Mouse (Mus musculus) hindbrain, embryonic 11.5 days (tissue): Measurements from ENCODE around the gene Eid2b. TPM values are rescaled to one million over a fixed set of nuclear protein-coding genes. Genes with fewer than 3 reads are reported as not detected.
"Not testable (repeated sequence)": the region's sequence is repeated elsewhere in the genome, so short reads cannot be mapped to it uniquely, and the experiment has no call there.

Experiments
- ATAC-seq: fragments of 200-750 bp; cut with Nextera tagmentation; 2 replicates; pipeline ENCODE4 v1.8.0; 2017; ENCODE audit warnings: mild to moderate bottlenecking, moderate TSS enrichment, moderate library complexity; ENCODE audit not compliant: low FRiP score
- DNase-seq: peaks from one replicate; pipeline ENCODE4 v3.0.0-alpha.2; 2015; ENCODE audit warnings: low spot score
- H3K27ac ChIP-seq: fragments of 300-500 bp; sonication (generic); 2 replicates; pipeline ENCODE4 v1.5.1; 2014; ENCODE audit warnings: mild to moderate bottlenecking, low read depth, low read length
- H3K27me3 ChIP-seq: fragments of 300-500 bp; sonication (generic); 2 replicates; pipeline ENCODE4 v1.6.1; 2014; ENCODE audit warnings: mild to moderate bottlenecking, low read length, moderate library complexity, mixed read lengths; ENCODE audit not compliant: control insufficient read depth, insufficient read depth
- H3K36me3 ChIP-seq: fragments of 300-500 bp; sonication (generic); 2 replicates; pipeline ENCODE4 v1.6.1; 2014; ENCODE audit warnings: mild to moderate bottlenecking, low read length, moderate library complexity, mixed read lengths; ENCODE audit not compliant: control insufficient read depth, insufficient read depth
- H3K4me1 ChIP-seq: fragments of 300-500 bp; sonication (generic); replicated peaks from 2 replicates; pipeline ENCODE4 v1.6.1; 2014; ENCODE audit warnings: low read length, mixed read lengths; ENCODE audit not compliant: control insufficient read depth, insufficient read depth
- H3K4me2 ChIP-seq: fragments of 300-500 bp; sonication (generic); replicated peaks from 2 replicates; pipeline ENCODE4 v1.6.1; 2014; ENCODE audit warnings: mild to moderate bottlenecking, low read depth, low read length
- H3K4me3 ChIP-seq: fragments of 300-500 bp; sonication (generic); 2 replicates; pipeline ENCODE4 v1.5.1; 2014; ENCODE audit warnings: low read depth, low read length
- H3K9ac ChIP-seq: fragments of 300-500 bp; sonication (generic); 2 replicates; pipeline ENCODE4 v1.6.1; 2014; ENCODE audit warnings: low read depth, low read length
- H3K9me3 ChIP-seq: fragments of 300-500 bp; sonication (generic); 2 replicates; pipeline ENCODE4 v1.6.1; 2016; ENCODE audit warnings: low read length; ENCODE audit not compliant: control insufficient read depth
- WGBS: fragments of 180-500 bp; shearing (Covaris S2); extraction: QIAGEN DNeasy Blood & Tissue Kit; methylation state at CpG from one replicate; pipeline ENCODE4 v1.1.7; 2014; 5-methylcytosine and 5-hydroxymethylcytosine counted together
- polyA plus RNA-seq: library from polyadenylated mRNA; unstranded; fragments of >200 nt; fragmentation: Nextera tagmentation; extraction: Ambion mirVana; gene quantifications from 2 replicates; pipeline ENCODE4 v1.2.1, GENCODE M21; 2014

Eid2b gene
- polyA plus RNA-seq = 17.4 and 19.0 TPM in 2 replicates

DNA sequence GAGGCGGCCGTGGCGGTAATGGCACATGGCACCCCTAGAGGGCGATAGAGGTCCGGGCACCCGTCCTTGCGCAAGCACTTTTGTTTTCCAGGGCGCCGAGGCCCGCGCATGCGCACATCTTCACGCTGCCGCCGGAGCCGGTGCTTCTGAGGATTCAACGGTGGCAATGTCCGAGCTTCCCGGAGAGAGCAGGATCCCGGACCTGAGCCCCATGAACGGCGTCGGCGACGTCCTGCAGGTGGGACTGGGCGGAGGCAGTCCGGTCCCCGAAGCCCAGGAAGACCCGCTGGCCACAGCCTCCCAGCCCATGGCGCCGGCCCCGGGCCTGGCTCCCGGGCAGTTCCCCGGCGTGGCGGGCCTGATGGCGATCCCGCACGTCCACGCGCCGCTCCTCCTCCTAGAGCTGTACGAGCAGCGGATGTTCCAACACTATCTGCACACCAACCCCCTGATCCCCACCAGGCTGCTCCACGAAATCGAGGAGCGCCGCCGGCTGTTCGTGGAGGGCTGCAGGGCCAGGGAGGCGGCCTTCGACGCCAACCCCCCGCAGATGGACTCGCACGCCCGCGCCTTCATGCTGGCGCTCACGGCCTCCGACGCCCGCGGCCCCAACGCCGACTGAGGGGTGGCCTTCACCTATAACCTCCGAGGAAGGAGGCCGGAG lies at the start of gene Eid2b:
Eid2b (plus strand) TSS at position 125 of the 664 bp plus-strand sequence.
- H3K4me2 ChIP-seq = peak within 1 kb of the TSS; percentile 81
- peaks cover 3% of the 10 kb centered on the region; the same call in 1 of the 2 replicates for H3K4me1 ChIP-seq
- peak; percentile 87 for ATAC-seq
- H3K9ac ChIP-seq = peak within 1 kb of the TSS; percentile 94
- peak; percentile 98 for DNase-seq
- 3% methylated on average over 64 of the region's 68 CpGs for WGBS
- H3K27ac ChIP-seq = peak within 1 kb of the TSS; percentile 78; the same call in 1 of the 2 replicates
- peak within 1 kb of the TSS; percentile 58 for H3K4me3 ChIP-seq
- no peaks in the 10 kb centered on the region for H3K36me3 ChIP-seq
- H3K27me3 ChIP-seq = no peaks in the 10 kb centered on the region
- H3K9me3 ChIP-seq = no peaks in the 10 kb centered on the region

DNA sequence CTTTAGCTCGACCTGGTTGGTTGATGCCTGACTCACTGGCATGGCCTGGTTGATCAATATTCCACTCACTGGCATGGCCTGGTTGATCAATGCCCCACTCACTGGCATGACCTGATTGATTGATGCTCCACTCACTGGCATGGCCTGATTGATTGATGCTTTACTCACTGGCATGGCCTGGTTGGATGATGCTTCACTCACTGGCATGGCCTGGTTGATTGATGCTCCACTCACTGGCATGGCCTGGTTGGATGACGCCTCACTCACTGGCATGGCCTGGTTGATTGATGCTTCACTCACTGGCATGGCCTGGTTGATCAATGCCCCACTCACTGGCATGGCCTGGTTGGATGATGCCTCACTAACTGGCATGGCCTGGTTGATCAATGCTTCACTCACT lies 33.6 kb upstream of the Eid2b start:
- not testable (repeated sequence) for H3K36me3 ChIP-seq, H3K4me2 ChIP-seq, H3K4me3 ChIP-seq, H3K9ac ChIP-seq, ATAC-seq, DNase-seq, H3K27ac ChIP-seq, H3K4me1 ChIP-seq, H3K27me3 ChIP-seq, H3K9me3 ChIP-seq
- WGBS = 80% methylated on average over 2 of the region's 2 CpGs

DNA sequence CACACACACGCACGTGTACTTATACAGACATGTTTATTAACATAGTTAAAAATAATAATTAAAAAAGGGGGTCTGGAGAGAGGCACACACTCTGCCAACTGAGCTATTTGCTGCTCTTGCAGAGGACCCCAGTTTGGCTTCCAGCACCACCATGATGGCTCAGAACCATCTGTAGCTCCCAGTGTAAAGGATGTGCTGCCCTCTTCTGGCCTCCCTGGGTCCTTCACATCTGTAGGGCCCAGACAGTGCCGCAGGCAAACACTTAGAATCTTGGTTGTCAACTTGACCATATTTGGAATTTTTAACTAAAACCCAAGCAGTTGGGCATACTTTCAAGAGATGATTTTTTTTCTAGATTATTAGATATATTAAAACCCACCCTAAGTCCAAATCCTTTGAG lies 28.6 kb upstream of the Eid2b start:
- H3K27me3 ChIP-seq = no peaks in the 10 kb centered on the region
- DNase-seq (no peak), ATAC-seq (no peak)
- no peaks in the 10 kb centered on the region for H3K4me1 ChIP-seq
- H3K36me3 ChIP-seq = no peaks in the 10 kb centered on the region
- H3K9ac ChIP-seq = no peak overlapping the region
- H3K4me2 ChIP-seq = no peak overlapping the region
- WGBS = 89% methylated on average over 3 of the region's 3 CpGs
- H3K9me3 ChIP-seq = no peaks in the 10 kb centered on the region
- no peak overlapping the region for H3K27ac ChIP-seq
- no peak overlapping the region for H3K4me3 ChIP-seq

DNA sequence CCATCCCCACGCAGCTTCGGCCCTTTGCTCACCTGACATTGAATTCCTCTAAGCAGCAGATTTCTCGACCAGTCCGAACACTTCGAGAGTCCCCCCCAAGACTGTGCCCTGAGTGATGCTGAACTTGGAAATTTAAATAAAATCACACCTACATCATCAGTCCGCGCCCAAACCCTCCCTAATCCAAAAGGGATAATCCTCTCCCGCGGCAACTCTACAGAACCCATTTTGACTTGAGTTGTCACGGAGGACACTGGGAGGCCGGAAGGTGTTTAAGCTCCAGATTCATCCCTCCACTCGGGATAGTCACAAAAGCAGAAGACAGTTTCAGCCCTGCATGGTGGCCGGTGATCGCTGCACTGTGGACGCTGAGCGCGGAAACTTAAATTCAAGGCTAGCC lies 25.6 kb upstream of the Eid2b start:
- no peak overlapping the region for H3K27ac ChIP-seq
- H3K27me3 ChIP-seq = no peaks in the 10 kb centered on the region
- no peaks in the 10 kb centered on the region for H3K9me3 ChIP-seq
- DNase-seq (no peak), ATAC-seq (no peak)
- no peaks in the 10 kb centered on the region for H3K4me1 ChIP-seq
- H3K4me3 ChIP-seq = no peak overlapping the region
- WGBS = 90% methylated on average over 17 of the region's 17 CpGs
- no peak overlapping the region for H3K4me2 ChIP-seq
- no peak overlapping the region for H3K9ac ChIP-seq
- H3K36me3 ChIP-seq = no peaks in the 10 kb centered on the region

DNA sequence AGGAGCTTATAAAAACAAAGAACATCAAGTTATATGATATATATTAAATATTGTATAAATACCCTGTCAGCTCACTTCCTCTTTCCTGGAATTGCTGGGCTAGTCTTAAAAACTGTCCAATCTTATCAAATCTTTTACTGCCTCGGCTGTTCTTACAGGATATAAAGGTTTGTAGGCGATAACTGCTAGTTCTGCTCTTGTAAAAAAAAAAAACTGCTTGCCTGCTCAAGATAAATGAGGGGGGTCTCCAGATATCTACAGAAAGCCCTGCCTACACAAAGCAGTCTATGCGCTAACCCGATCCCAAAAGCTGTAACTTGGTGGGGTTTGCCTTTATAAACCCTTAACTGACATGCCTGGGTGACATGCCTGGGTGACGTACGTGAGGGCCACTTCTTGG lies 22.9 kb upstream of the Eid2b start:
- 91% methylated on average over 6 of the region's 6 CpGs for WGBS
- Histone ChIP-seq H3K4me2 (no peak overlapping the region), H3K27me3 (no peaks in the 10 kb centered on the region), H3K9me3 (no peaks in the 10 kb centered on the region), H3K36me3 (no peaks in the 10 kb centered on the region), H3K9ac (no peak overlapping the region), H3K4me1 (no peaks in the 10 kb centered on the region), H3K4me3 (no peak overlapping the region), H3K27ac (no peak overlapping the region)
- ATAC-seq = no peak
- no peak for DNase-seq

DNA sequence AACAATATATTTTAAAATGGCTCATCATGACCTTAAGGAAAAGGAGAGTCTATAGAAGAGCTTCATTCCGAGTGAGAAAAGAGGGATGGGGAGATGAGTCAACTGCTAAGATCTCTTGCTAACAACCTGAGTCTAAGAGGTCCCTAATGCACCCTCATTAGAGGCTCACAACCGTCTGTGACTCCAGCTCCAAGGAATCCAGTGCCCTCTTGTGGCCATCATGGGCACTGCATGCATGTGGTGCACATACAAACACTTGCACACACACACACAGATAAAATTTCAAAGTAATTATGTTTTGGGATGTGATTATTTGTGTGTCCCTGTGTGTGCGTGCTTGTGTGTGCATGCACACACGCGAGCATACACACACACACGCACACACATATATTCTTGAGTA lies 22.1 kb upstream of the Eid2b start:
- no peak for ATAC-seq
- H3K27ac ChIP-seq = no peak overlapping the region
- no peak overlapping the region for H3K4me3 ChIP-seq
- H3K9ac ChIP-seq = no peak overlapping the region
- DNase-seq = peak; percentile 18
- no peaks in the 10 kb centered on the region for H3K27me3 ChIP-seq
- no peaks in the 10 kb centered on the region for H3K9me3 ChIP-seq
- 83% methylated on average over 6 of the region's 6 CpGs for WGBS
- H3K36me3 ChIP-seq = no peaks in the 10 kb centered on the region
- H3K4me1 ChIP-seq = no peaks in the 10 kb centered on the region
- no peak overlapping the region for H3K4me2 ChIP-seq

DNA sequence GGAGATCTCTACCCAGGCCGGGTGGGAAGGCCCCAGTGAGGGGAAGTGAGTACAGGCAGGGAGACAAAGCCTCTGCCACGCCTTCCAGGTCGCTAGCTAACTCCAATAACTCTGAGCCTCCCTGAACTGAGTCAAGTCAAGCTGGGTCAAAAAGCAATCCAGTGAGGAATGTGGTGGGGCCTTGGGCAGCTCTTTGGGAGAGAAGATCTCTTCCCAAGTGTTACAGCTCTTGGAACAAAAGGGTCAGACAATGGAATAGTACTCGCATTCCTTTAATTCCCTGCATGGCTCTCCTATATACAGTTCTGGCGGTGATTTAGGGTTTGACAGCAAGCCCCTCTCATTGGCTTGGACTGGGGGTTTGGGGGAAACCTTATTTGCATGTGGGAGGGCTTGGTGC lies 14.7 kb upstream of the Eid2b start:
- no peak overlapping the region for H3K9ac ChIP-seq
- no peaks in the 10 kb centered on the region for H3K4me1 ChIP-seq
- DNase-seq (no peak), ATAC-seq (no peak)
- no peak overlapping the region for H3K4me2 ChIP-seq
- no peak overlapping the region for H3K4me3 ChIP-seq
- no peaks in the 10 kb centered on the region for H3K36me3 ChIP-seq
- H3K9me3 ChIP-seq = no peaks in the 10 kb centered on the region
- H3K27ac ChIP-seq = no peak overlapping the region
- no peaks in the 10 kb centered on the region; the same call in 1 of the 2 replicates for H3K27me3 ChIP-seq
- WGBS = 54% methylated on average over 5 of the region's 5 CpGs

DNA sequence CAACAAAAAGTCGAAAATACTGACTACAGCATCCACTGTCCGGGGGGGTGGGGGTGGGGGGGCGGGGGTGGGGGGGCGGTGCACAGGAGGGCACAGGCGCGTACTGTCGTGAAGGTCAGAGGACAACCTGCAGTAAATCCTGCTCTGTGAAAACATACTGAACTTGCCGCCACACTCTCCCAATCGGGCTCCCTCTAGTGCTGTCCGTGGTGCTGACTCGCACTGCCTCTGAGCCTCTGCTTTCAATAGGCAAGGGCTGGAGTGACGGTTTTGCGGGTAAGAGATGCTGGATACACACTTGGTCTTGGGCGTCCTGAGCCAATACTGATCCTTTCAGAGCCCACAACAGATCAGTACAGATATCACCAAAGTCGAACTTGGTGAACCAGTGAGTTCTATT lies 13.8 kb upstream of the Eid2b start:
- H3K4me3 ChIP-seq = no peak overlapping the region
- H3K4me1 ChIP-seq = no peaks in the 10 kb centered on the region
- no peak overlapping the region for H3K4me2 ChIP-seq
- no peak for ATAC-seq
- no peaks in the 10 kb centered on the region; the same call in 1 of the 2 replicates for H3K27me3 ChIP-seq
- no peak overlapping the region for H3K27ac ChIP-seq
- no peaks in the 10 kb centered on the region for H3K9me3 ChIP-seq
- no peaks in the 10 kb centered on the region for H3K36me3 ChIP-seq
- WGBS = 8% methylated on average over 13 of the region's 15 CpGs
- peak; percentile 80 for DNase-seq
- no peak overlapping the region for H3K9ac ChIP-seq

DNA sequence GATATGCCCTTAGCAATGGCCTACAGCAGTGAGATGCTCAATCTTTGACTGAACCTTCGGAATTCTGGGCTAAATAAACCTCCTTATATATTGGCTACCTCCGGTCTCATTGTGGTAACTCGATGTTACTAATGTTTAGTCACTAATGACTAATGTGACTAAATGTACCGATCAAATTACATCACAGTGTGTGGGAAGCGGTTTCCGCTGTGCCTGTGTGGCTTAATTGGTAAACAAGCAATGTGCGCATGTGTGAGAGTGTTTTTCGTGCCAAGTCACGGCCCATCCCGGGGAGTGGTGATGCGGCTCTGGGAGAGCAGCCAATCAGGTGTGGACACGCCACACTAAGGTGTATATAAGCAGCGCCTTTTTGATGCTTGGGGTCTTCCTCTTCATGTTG lies 12.1 kb upstream of the Eid2b start:
- 93% methylated on average over 13 of the region's 13 CpGs for WGBS
- ATAC-seq (no peak), DNase-seq (no peak)
- H3K36me3 ChIP-seq = no peaks in the 10 kb centered on the region
- H3K9ac ChIP-seq = no peak overlapping the region
- H3K27me3 ChIP-seq = no peaks in the 10 kb centered on the region; the same call in 1 of the 2 replicates
- no peaks in the 10 kb centered on the region for H3K9me3 ChIP-seq
- H3K4me3 ChIP-seq = no peak overlapping the region
- H3K4me1 ChIP-seq = no peaks in the 10 kb centered on the region
- no peak overlapping the region for H3K4me2 ChIP-seq
- H3K27ac ChIP-seq = no peak overlapping the region
